Mouse (Mus musculus): ENCODE measurements at regions not wholly inside any gene's neighbourhood (a gene's known extent, or its start where the extent isn't known, plus 50 kb on each side); places are given as distances from the start of the nearest gene placed in this dataset.

- no peaks in the 10 kb centered on the region for H3K36me3 ChIP-seq (ENCODE audit: control insufficient read depth, insufficient read depth, low read length, poor library complexity, severe bottlenecking)
- no peaks in the 10 kb centered on the region for H3K4me1 ChIP-seq (ENCODE audit: control insufficient read depth in 2 of 2, insufficient read depth in 2 of 2, low read length in 2 of 2, poor library complexity in 1 of 2)
- in situ Hi-C loops (cut with MboI; ENCODE audit: low sequenced_read_pairs in 2 of 2, unreplicated experiment in 2 of 2) = no loop called here
- no peak for DNase-seq (ENCODE audit: low read depth, low spot score)
- H3K9me3 ChIP-seq (ENCODE audit: control insufficient read depth, insufficient read depth, low read depth, low read length) = no peaks in the 10 kb centered on the region
- no peak overlapping the region for H3K4me3 ChIP-seq (ENCODE audit: insufficient read depth in 1 of 2, low read depth in 1 of 2, low read length in 2 of 2, poor library complexity in 1 of 2, severe bottlenecking in 1 of 2)
- H3K9ac ChIP-seq (ENCODE audit: insufficient read depth, low read depth, low read length, poor library complexity, severe bottlenecking) = no peak overlapping the region
- H3K27ac ChIP-seq (ENCODE audit: insufficient read depth, low read depth, low read length, poor library complexity, severe bottlenecking) = no peak overlapping the region
- TF ChIP-seq ZNF384 (IDR thresholded peaks at IDR 0.05; ENCODE audit: low read depth, low read length) (no peak), CHD2 (IDR thresholded peaks at IDR 0.05; ENCODE audit: low read depth, low read length) (no peak), ZC3H11A (IDR thresholded peaks at IDR 0.05; ENCODE audit: borderline replicate concordance, low read depth, low read length) (no peak), HCFC1 (IDR thresholded peaks at IDR 0.05; ENCODE audit: borderline replicate concordance, insufficient read depth, low read length) (no peak), MAFK (IDR thresholded peaks at IDR 0.05; ENCODE audit: insufficient read depth, low read depth, low read length) (no peak)
Measured at GRCm38 (mm10) chr13:91274131-91274530, 50.4 kb upstream of the Atg10 start.

- Histone ChIP-seq H3K4me3 (ENCODE audit: insufficient read depth in 1 of 2, low read depth in 1 of 2, low read length in 2 of 2, poor library complexity in 1 of 2, severe bottlenecking in 1 of 2) (no peak overlapping the region), H3K27ac (ENCODE audit: insufficient read depth, low read depth, low read length, poor library complexity, severe bottlenecking) (no peak overlapping the region), H3K36me3 (ENCODE audit: control insufficient read depth, insufficient read depth, low read length, poor library complexity, severe bottlenecking) (no peaks in the 10 kb centered on the region), H3K9me3 (ENCODE audit: control insufficient read depth, insufficient read depth, low read depth, low read length) (no peaks in the 10 kb centered on the region), H3K9ac (ENCODE audit: insufficient read depth, low read depth, low read length, poor library complexity, severe bottlenecking) (no peak overlapping the region), H3K4me1 (ENCODE audit: control insufficient read depth in 2 of 2, insufficient read depth in 2 of 2, low read length in 2 of 2, poor library complexity in 1 of 2) (no peaks in the 10 kb centered on the region)
- DNase-seq (ENCODE audit: low read depth, low spot score) = no peak
- TF ChIP-seq ZC3H11A (IDR thresholded peaks at IDR 0.05; ENCODE audit: borderline replicate concordance, low read depth, low read length) = no peak
- no peak for TF ChIP-seq CHD2 (IDR thresholded peaks at IDR 0.05; ENCODE audit: low read depth, low read length)
- TF ChIP-seq ZNF384 (IDR thresholded peaks at IDR 0.05; ENCODE audit: low read depth, low read length) = no peak
- TF ChIP-seq MAFK (IDR thresholded peaks at IDR 0.05; ENCODE audit: insufficient read depth, low read depth, low read length) = no peak
- TF ChIP-seq HCFC1 (IDR thresholded peaks at IDR 0.05; ENCODE audit: borderline replicate concordance, insufficient read depth, low read length) = no peak
- in situ Hi-C loops (cut with MboI; ENCODE audit: low sequenced_read_pairs in 2 of 2, unreplicated experiment in 2 of 2) = no loop called here
Measured at GRCm38 (mm10) chr13:91274615-91275014, 50.8 kb upstream of the Atg10 start.

- in situ Hi-C loops (cut with MboI; ENCODE audit: low sequenced_read_pairs in 2 of 2, unreplicated experiment in 2 of 2) = no loop called here
- no peak overlapping the region for H3K4me3 ChIP-seq (ENCODE audit: insufficient read depth in 1 of 2, low read depth in 1 of 2, low read length in 2 of 2, poor library complexity in 1 of 2, severe bottlenecking in 1 of 2)
- no peak overlapping the region for H3K9ac ChIP-seq (ENCODE audit: insufficient read depth, low read depth, low read length, poor library complexity, severe bottlenecking)
- no peaks in the 10 kb centered on the region for H3K9me3 ChIP-seq (ENCODE audit: control insufficient read depth, insufficient read depth, low read depth, low read length)
- no peaks in the 10 kb centered on the region for H3K36me3 ChIP-seq (ENCODE audit: control insufficient read depth, insufficient read depth, low read length, poor library complexity, severe bottlenecking)
- TF ChIP-seq ZNF384 (IDR thresholded peaks at IDR 0.05; ENCODE audit: low read depth, low read length) (no peak), MAFK (IDR thresholded peaks at IDR 0.05; ENCODE audit: insufficient read depth, low read depth, low read length) (no peak), HCFC1 (IDR thresholded peaks at IDR 0.05; ENCODE audit: borderline replicate concordance, insufficient read depth, low read length) (no peak), ZC3H11A (IDR thresholded peaks at IDR 0.05; ENCODE audit: borderline replicate concordance, low read depth, low read length) (no peak), CHD2 (IDR thresholded peaks at IDR 0.05; ENCODE audit: low read depth, low read length) (no peak)
- no peak for DNase-seq (ENCODE audit: low read depth, low spot score)
- no peaks in the 10 kb centered on the region for H3K4me1 ChIP-seq (ENCODE audit: control insufficient read depth in 2 of 2, insufficient read depth in 2 of 2, low read length in 2 of 2, poor library complexity in 1 of 2)
- H3K27ac ChIP-seq (ENCODE audit: insufficient read depth, low read depth, low read length, poor library complexity, severe bottlenecking) = no peak overlapping the region
Measured at GRCm38 (mm10) chr13:91279487-91279886, 55.7 kb upstream of the Atg10 start.

GRCm38 (mm10) chr13:91295552-91296170 lies 71.9 kb upstream of the Atg10 start:
- no peak overlapping the region for H3K4me3 ChIP-seq (ENCODE audit: insufficient read depth in 1 of 2, low read depth in 1 of 2, low read length in 2 of 2, poor library complexity in 1 of 2, severe bottlenecking in 1 of 2)
- no peaks in the 10 kb centered on the region for H3K36me3 ChIP-seq (ENCODE audit: control insufficient read depth, insufficient read depth, low read length, poor library complexity, severe bottlenecking)
- H3K27ac ChIP-seq (ENCODE audit: insufficient read depth, low read depth, low read length, poor library complexity, severe bottlenecking) = no peak overlapping the region
- TF ChIP-seq ZC3H11A (IDR thresholded peaks at IDR 0.05; ENCODE audit: borderline replicate concordance, low read depth, low read length) (no peak), MAFK (IDR thresholded peaks at IDR 0.05; ENCODE audit: insufficient read depth, low read depth, low read length) (no peak), CHD2 (IDR thresholded peaks at IDR 0.05; ENCODE audit: low read depth, low read length) (no peak), HCFC1 (IDR thresholded peaks at IDR 0.05; ENCODE audit: borderline replicate concordance, insufficient read depth, low read length) (no peak), ZNF384 (IDR thresholded peaks at IDR 0.05; ENCODE audit: low read depth, low read length) (no peak)
- no peak overlapping the region for H3K9ac ChIP-seq (ENCODE audit: insufficient read depth, low read depth, low read length, poor library complexity, severe bottlenecking)
- no peaks in the 10 kb centered on the region for H3K4me1 ChIP-seq (ENCODE audit: control insufficient read depth in 2 of 2, insufficient read depth in 2 of 2, low read length in 2 of 2, poor library complexity in 1 of 2)
- no peaks in the 10 kb centered on the region for H3K9me3 ChIP-seq (ENCODE audit: control insufficient read depth, insufficient read depth, low read depth, low read length)
- in situ Hi-C loops (cut with MboI; ENCODE audit: low sequenced_read_pairs in 2 of 2, unreplicated experiment in 2 of 2) = no loop called here
- DNase-seq (ENCODE audit: low read depth, low spot score) = no peak
